Mouse (Mus musculus): ENCODE measurements around the gene Tmco1.

DNA sequence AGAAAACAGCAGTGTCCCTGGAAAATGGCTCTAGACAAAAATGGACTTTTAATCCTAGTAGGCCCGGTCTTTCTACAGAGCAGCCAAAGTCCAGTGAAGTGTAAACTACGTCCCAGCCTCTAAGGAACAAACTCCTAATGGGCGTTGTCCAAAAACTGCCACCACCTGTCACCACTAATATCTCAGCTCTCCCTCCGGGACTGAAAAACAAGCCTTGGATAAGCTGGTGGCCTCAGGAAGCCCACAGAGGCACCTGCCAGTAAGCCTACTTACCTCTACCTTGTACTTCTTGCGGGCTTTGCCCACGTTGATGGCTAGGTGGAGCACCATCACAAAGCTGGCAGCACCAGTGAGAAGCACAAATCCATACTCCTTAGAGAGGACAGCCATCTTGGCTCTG lies 69.8 kb downstream of the Tmco1 start:
- TF ChIP-seq CTCF (IDR thresholded peaks at IDR 0.05; ENCODE audit: control insufficient read depth, insufficient read depth, insufficient replicate concordance, low read depth, low read length) (no peak), POLR2A (IDR thresholded peaks at IDR 0.05; ENCODE audit: control insufficient read depth, low read depth, low read length) (no peak)
